Mouse (Mus musculus) small intestine, adult 2 months (tissue): ENCODE data around the gene Angptl8.

Source experiments
- CTCF ChIP-seq: fragments of 200-500 bp; IDR thresholded peaks from 2 replicates; pipeline ENCODE4 v1.5.1; 2012; ENCODE audit warnings: low read depth, mild to moderate bottlenecking, control low read depth, inconsistent platforms, low read length, moderate library complexity, mixed read lengths; ENCODE audit not compliant: insufficient replicate concordance, insufficient read length; ENCODE audit errors: extremely low read depth
- POLR2A ChIP-seq: fragments of 200-500 bp; IDR thresholded peaks from 2 replicates; pipeline ENCODE4 v1.6.1; 2012; ENCODE audit warnings: low read depth, mild to moderate bottlenecking, control low read depth, inconsistent platforms, low read length, moderate library complexity

- no peak for TF ChIP-seq CTCF
- no peak for TF ChIP-seq POLR2A
Measured at GRCm38 (mm10) chr9:21820183-21820582, 15.1 kb upstream of the Angptl8 start.
